In genomic region chr6:18170311-18170922, GRCm38 (mm10) we compare ENCODE assay signal across 8 mouse cellular contexts. TPM values are rescaled to one million over a fixed set of nuclear protein-coding genes. Genes with fewer than 3 reads are reported as not detected.
DNase-seq lines count a peak whose midpoint lies in the region; ATAC-seq and TF ChIP-seq lines count a peak whose summit lies in the region.

TSS of gene Cftr (plus strand) at chr6:18170687.

- no peak for TF ChIP-seq CTCF in midbrain, postnatal 0 days (IDR thresholded peaks at IDR 0.05)

- H3K4me3 ChIP-seq in hindbrain, embryonic 12.5 days, result peak within 1 kb of the TSS; percentile 48
- H3K4me3 ChIP-seq in midbrain, postnatal 0 days (ENCODE audit: low read depth, low read length), result peak within 1 kb of the TSS; percentile 55

- H3K4me2 ChIP-seq in hindbrain, embryonic 12.5 days (replicated peaks), result peak within 1 kb of the TSS; percentile 87
- H3K4me2 ChIP-seq in midbrain, postnatal 0 days (ENCODE audit: low read depth, low read length, poor library complexity, severe bottlenecking), result peak within 1 kb of the TSS; percentile 80

- DNase-seq in kidney, adult 18-20 months, result peak; percentile 42
- no peak for DNase-seq in kidney, adult 9 months
- DNase-seq in embryo, embryonic 10.5 days (ENCODE audit: low spot score), result peak; percentile 49
- peak; percentile 5 for DNase-seq in liver
- peak; percentile 34 for DNase-seq in midbrain, postnatal 0 days (ENCODE audit: low spot score)
- DNase-seq in spleen, postnatal 10 days (ENCODE audit: low spot score in 2 of 2), result no peak
- DNase-seq in spleen, adult 12 weeks (ENCODE audit: low spot score), result no peak

- no peak within 1 kb of the TSS for H3K27ac ChIP-seq in hindbrain, embryonic 12.5 days
- H3K27ac ChIP-seq in midbrain, postnatal 0 days (ENCODE audit: low read depth, low read length), result no peak within 1 kb of the TSS

- peaks cover 21% of the 10 kb centered on the region for H3K27me3 ChIP-seq in hindbrain, embryonic 12.5 days
- H3K27me3 ChIP-seq in midbrain, postnatal 0 days (ENCODE audit: insufficient read depth, low read length), result no peaks in the 10 kb centered on the region

- H3K36me3 ChIP-seq in hindbrain, embryonic 12.5 days, result no peaks in the 10 kb centered on the region
- H3K36me3 ChIP-seq in midbrain, postnatal 0 days (ENCODE audit: insufficient read depth, low read length), result no peaks in the 10 kb centered on the region

- H3K9ac ChIP-seq in hindbrain, embryonic 12.5 days, result peak within 1 kb of the TSS; percentile 59
- peak within 1 kb of the TSS; percentile 61 for H3K9ac ChIP-seq in midbrain, postnatal 0 days (replicated peaks; ENCODE audit: low read length, poor library complexity, severe bottlenecking)

- peak; percentile 94 for ATAC-seq in hindbrain, embryonic 12.5 days (ENCODE audit: low FRiP score)
- peak; percentile 92 for ATAC-seq in midbrain, postnatal 0 days (ENCODE audit: low FRiP score)

- no peaks in the 10 kb centered on the region for H3K4me1 ChIP-seq in hindbrain, embryonic 12.5 days
- no peaks in the 10 kb centered on the region for H3K4me1 ChIP-seq in midbrain, postnatal 0 days (ENCODE audit: insufficient read depth, low read length)

- H3K9me3 ChIP-seq in hindbrain, embryonic 12.5 days (replicated peaks), result no peaks in the 10 kb centered on the region
- H3K9me3 ChIP-seq in midbrain, postnatal 0 days (ENCODE audit: low read length), result no peaks in the 10 kb centered on the region

- WGBS in hindbrain, embryonic 12.5 days, result 1% methylated on average over 44 of the region's 45 CpGs
- under 1% methylated on average over 30 of the region's 45 CpGs for WGBS in midbrain, postnatal 0 days

RNA-seq across cellular contexts. Expression of gene Cftr, which starts in this region (rescaled TPM):
- 0.19 and 0.47 TPM in 2 replicates for polyA plus RNA-seq in hindbrain, embryonic 12.5 days (2016; fragmentation: Nextera tagmentation; extraction: Ambion mirVana)
- total RNA-seq in midbrain, postnatal 0 days (2014; rRNA removed), result 1.4 and 1.6 TPM in 2 replicates
- polyA plus RNA-seq in midbrain, postnatal 0 days (2015; fragmentation: Nextera tagmentation; extraction: Ambion mirVana), result 0.38 and 0.58 TPM in 2 replicates

Comparison
In these comparisons a context has a peak if more than half of its experiments do, and no peak if none do; other contexts are left out.
1. DNase-seq: peak in kidney, adult 18-20 months (single experiment), embryo, embryonic 10.5 days (single experiment), liver (single experiment) and midbrain, postnatal 0 days (single experiment); none in kidney, adult 9 months (single experiment), spleen, postnatal 10 days (0 of 2) and spleen, adult 12 weeks (single experiment).
2. Peak in ATAC-seq, H3K4me3 ChIP-seq, H3K9ac ChIP-seq and H3K4me2 ChIP-seq in hindbrain, embryonic 12.5 days; RNA of the gene not detected or under 1 TPM.